Mouse (Mus musculus) urinary bladder, postnatal 10 days (tissue): ENCODE measurements around the gene Fbxo33.

Source experiments
- DNase-seq: peaks from one replicate; pipeline ENCODE4 v3.0.0; 2022; ENCODE audit warnings: low spot score

The Fbxo33 gene

GRCm38 (mm10) chr12:59198750-59199149, 20.8 kb downstream of the Fbxo33 start:
- DNase-seq: no peak

- no peak for DNase-seq
Observed at GRCm38 (mm10) chr12:59195941-59196340, 23.6 kb downstream of the Fbxo33 start.

GRCm38 (mm10) chr12:59195065-59195464, 24.5 kb downstream of the Fbxo33 start:
- no peak for DNase-seq

GRCm38 (mm10) chr12:59194341-59195003, 25.1 kb downstream of the Fbxo33 start:
- DNase-seq: no peak

- DNase-seq: no peak
Observed at GRCm38 (mm10) chr12:59193637-59194036, 25.9 kb downstream of the Fbxo33 start.

- DNase-seq: no peak
Observed at GRCm38 (mm10) chr12:59188086-59188682, 31.3 kb downstream of the Fbxo33 start.

GRCm38 (mm10) chr12:59177814-59178213, 41.7 kb downstream of the Fbxo33 start:
- no peak for DNase-seq

- DNase-seq: no peak
Observed at GRCm38 (mm10) chr12:59169935-59170334, 49.6 kb downstream of the Fbxo33 start.

GRCm38 (mm10) chr12:59166557-59166956, 53.0 kb downstream of the Fbxo33 start:
- DNase-seq: no peak

GRCm38 (mm10) chr12:59164522-59164921, 55.0 kb downstream of the Fbxo33 start:
- DNase-seq: no peak

- no peak for DNase-seq
Observed at GRCm38 (mm10) chr12:59162797-59163196, 56.7 kb downstream of the Fbxo33 start.

- DNase-seq: no peak
Observed at GRCm38 (mm10) chr12:59161091-59161490, 58.4 kb downstream of the Fbxo33 start.
